Mouse (Mus musculus): ENCODE measurements around the gene L1td1. TPM values are rescaled to one million over a fixed set of nuclear protein-coding genes. Genes with fewer than 3 reads are reported as not detected.

The L1td1 gene
- polyA plus RNA-seq, 1 experiment from 2014 or later: not detected

- H3K36me3 ChIP-seq (ENCODE audit: control insufficient read depth, insufficient read depth, low read length): no peaks in the 10 kb centered on the region
- WGBS: 53% methylated on average over 4 of the region's 4 CpGs
- H3K27ac ChIP-seq (ENCODE audit: low read depth, low read length): no peak overlapping the region
- no peak overlapping the region for H3K4me2 ChIP-seq (ENCODE audit: low read depth, low read length)
- no peak overlapping the region for H3K9ac ChIP-seq (replicated peaks; ENCODE audit: low read depth, low read length)
- H3K9me3 ChIP-seq (ENCODE audit: control insufficient read depth, low read length): no peaks in the 10 kb centered on the region
- ATAC-seq (ENCODE audit: low read depth): peak; percentile 68
- H3K27me3 ChIP-seq (ENCODE audit: control insufficient read depth, insufficient read depth, low read length): no peaks in the 10 kb centered on the region
- H3K4me1 ChIP-seq (ENCODE audit: control insufficient read depth, insufficient read depth, low read length): no peaks in the 10 kb centered on the region
- no peak overlapping the region for H3K4me3 ChIP-seq (ENCODE audit: low read depth, low read length)
Measured at GRCm38 (mm10) chr4:98758012-98758821, 31.7 kb downstream of the L1td1 start.

- H3K27ac ChIP-seq (ENCODE audit: low read depth, low read length): no peak overlapping the region
- WGBS: 89% methylated on average over 3 of the region's 3 CpGs
Measured at GRCm38 (mm10) chr4:98758872-98759518, 32.5 kb downstream of the L1td1 start.

GRCm38 (mm10) chr4:98767134-98768133, 40.9 kb downstream of the L1td1 start:
- H3K9me3 ChIP-seq (ENCODE audit: control insufficient read depth, low read length): no peaks in the 10 kb centered on the region
- no peaks in the 10 kb centered on the region for H3K36me3 ChIP-seq (ENCODE audit: control insufficient read depth, insufficient read depth, low read length)
- H3K9ac ChIP-seq (replicated peaks; ENCODE audit: low read depth, low read length): no peak overlapping the region
- no peaks in the 10 kb centered on the region for H3K27me3 ChIP-seq (ENCODE audit: control insufficient read depth, insufficient read depth, low read length)
- no peak overlapping the region for H3K4me3 ChIP-seq (ENCODE audit: low read depth, low read length)
- H3K4me2 ChIP-seq (ENCODE audit: low read depth, low read length): no peak overlapping the region
- 75% methylated on average over 14 of the region's 14 CpGs for WGBS
- H3K27ac ChIP-seq (ENCODE audit: low read depth, low read length): no peak overlapping the region
- no peaks in the 10 kb centered on the region for H3K4me1 ChIP-seq (ENCODE audit: control insufficient read depth, insufficient read depth, low read length)
- ATAC-seq (ENCODE audit: low read depth): no peak

More at GRCm38 (mm10) chr4:98758872-98759518, 32.5 kb downstream of the L1td1 start:
- H3K4me1 ChIP-seq (ENCODE audit: control insufficient read depth, insufficient read depth, low read length): no peaks in the 10 kb centered on the region
- no peak overlapping the region for H3K4me3 ChIP-seq (ENCODE audit: low read depth, low read length)
- H3K27me3 ChIP-seq (ENCODE audit: control insufficient read depth, insufficient read depth, low read length): no peaks in the 10 kb centered on the region
- no peaks in the 10 kb centered on the region for H3K9me3 ChIP-seq (ENCODE audit: control insufficient read depth, low read length)
- H3K9ac ChIP-seq (replicated peaks; ENCODE audit: low read depth, low read length): no peak overlapping the region
- ATAC-seq (ENCODE audit: low read depth): no peak
- H3K36me3 ChIP-seq (ENCODE audit: control insufficient read depth, insufficient read depth, low read length): no peaks in the 10 kb centered on the region
- H3K4me2 ChIP-seq (ENCODE audit: low read depth, low read length): no peak overlapping the region

- Histone ChIP-seq H3K27ac (ENCODE audit: low read depth, low read length) (no peak overlapping the region), H3K9me3 (ENCODE audit: control insufficient read depth, low read length) (no peaks in the 10 kb centered on the region), H3K36me3 (ENCODE audit: control insufficient read depth, insufficient read depth, low read length) (no peaks in the 10 kb centered on the region), H3K4me1 (ENCODE audit: control insufficient read depth, insufficient read depth, low read length) (no peaks in the 10 kb centered on the region), H3K27me3 (ENCODE audit: control insufficient read depth, insufficient read depth, low read length) (no peaks in the 10 kb centered on the region), H3K4me2 (ENCODE audit: low read depth, low read length) (no peak overlapping the region), H3K9ac (replicated peaks; ENCODE audit: low read depth, low read length) (no peak overlapping the region), H3K4me3 (ENCODE audit: low read depth, low read length) (no peak overlapping the region)
- ATAC-seq (ENCODE audit: low read depth): no peak
- 96% methylated on average over 5 of the region's 5 CpGs for WGBS
Measured at GRCm38 (mm10) chr4:98773785-98774184, 47.3 kb downstream of the L1td1 start.

- no peaks in the 10 kb centered on the region for H3K4me1 ChIP-seq (ENCODE audit: control insufficient read depth, insufficient read depth, low read length)
- no peak overlapping the region for H3K9ac ChIP-seq (replicated peaks; ENCODE audit: low read depth, low read length)
- H3K9me3 ChIP-seq (ENCODE audit: control insufficient read depth, low read length): no peaks in the 10 kb centered on the region
- no peak for ATAC-seq (ENCODE audit: low read depth)
- H3K4me3 ChIP-seq (ENCODE audit: low read depth, low read length): no peak overlapping the region
- no peak overlapping the region for H3K4me2 ChIP-seq (ENCODE audit: low read depth, low read length)
- no peaks in the 10 kb centered on the region for H3K27me3 ChIP-seq (ENCODE audit: control insufficient read depth, insufficient read depth, low read length)
- no peaks in the 10 kb centered on the region for H3K36me3 ChIP-seq (ENCODE audit: control insufficient read depth, insufficient read depth, low read length)
- 84% methylated on average over 10 of the region's 10 CpGs for WGBS
- no peak overlapping the region for H3K27ac ChIP-seq (ENCODE audit: low read depth, low read length)
Measured at GRCm38 (mm10) chr4:98776721-98777427, 50.3 kb downstream of the L1td1 start.

- Histone ChIP-seq H3K4me3 (ENCODE audit: low read depth, low read length) (no peak overlapping the region), H3K9me3 (ENCODE audit: control insufficient read depth, low read length) (no peaks in the 10 kb centered on the region), H3K4me1 (ENCODE audit: control insufficient read depth, insufficient read depth, low read length) (no peaks in the 10 kb centered on the region), H3K36me3 (ENCODE audit: control insufficient read depth, insufficient read depth, low read length) (no peaks in the 10 kb centered on the region), H3K4me2 (ENCODE audit: low read depth, low read length) (no peak overlapping the region), H3K27ac (ENCODE audit: low read depth, low read length) (no peak overlapping the region), H3K27me3 (ENCODE audit: control insufficient read depth, insufficient read depth, low read length) (no peaks in the 10 kb centered on the region), H3K9ac (replicated peaks; ENCODE audit: low read depth, low read length) (no peak overlapping the region)
- no peak for ATAC-seq (ENCODE audit: low read depth)
- 90% methylated on average over 6 of the region's 6 CpGs for WGBS
Measured at GRCm38 (mm10) chr4:98777464-98777863, 50.9 kb downstream of the L1td1 start.

- no peaks in the 10 kb centered on the region for H3K9me3 ChIP-seq (ENCODE audit: control insufficient read depth, low read length)
- H3K9ac ChIP-seq (replicated peaks; ENCODE audit: low read depth, low read length): no peak overlapping the region
- H3K4me2 ChIP-seq (ENCODE audit: low read depth, low read length): no peak overlapping the region
- H3K27ac ChIP-seq (ENCODE audit: low read depth, low read length): no peak overlapping the region
- WGBS: 17% methylated on average over 16 of the region's 16 CpGs
- no peak overlapping the region for H3K4me3 ChIP-seq (ENCODE audit: low read depth, low read length)
- no peaks in the 10 kb centered on the region for H3K36me3 ChIP-seq (ENCODE audit: control insufficient read depth, insufficient read depth, low read length)
- no peaks in the 10 kb centered on the region for H3K27me3 ChIP-seq (ENCODE audit: control insufficient read depth, insufficient read depth, low read length)
- 0 out of 2 replicates have a peak, but pooled peaks have one; percentile 33 for ATAC-seq (ENCODE audit: low read depth)
- no peaks in the 10 kb centered on the region for H3K4me1 ChIP-seq (ENCODE audit: control insufficient read depth, insufficient read depth, low read length)
Measured at GRCm38 (mm10) chr4:98778219-98778618, 51.7 kb downstream of the L1td1 start.

- Histone ChIP-seq H3K36me3 (ENCODE audit: control insufficient read depth, insufficient read depth, low read length) (no peaks in the 10 kb centered on the region), H3K4me2 (ENCODE audit: low read depth, low read length) (no peak overlapping the region), H3K4me1 (ENCODE audit: control insufficient read depth, insufficient read depth, low read length) (peaks cover 10% of the 10 kb centered on the region; the same call in 1 of the 2 replicates), H3K4me3 (ENCODE audit: low read depth, low read length) (no peak overlapping the region), H3K9me3 (ENCODE audit: control insufficient read depth, low read length) (no peaks in the 10 kb centered on the region), H3K27me3 (ENCODE audit: control insufficient read depth, insufficient read depth, low read length) (no peaks in the 10 kb centered on the region), H3K27ac (ENCODE audit: low read depth, low read length) (no peak overlapping the region), H3K9ac (replicated peaks; ENCODE audit: low read depth, low read length) (no peak overlapping the region)
- WGBS: 29% methylated on average over 8 of the region's 8 CpGs
- ATAC-seq (ENCODE audit: low read depth): no peak
Measured at GRCm38 (mm10) chr4:98785851-98786250, 59.3 kb downstream of the L1td1 start.
